Mouse (Mus musculus): ENCODE data around the gene Myh14.

Gene Myh14

DNA sequence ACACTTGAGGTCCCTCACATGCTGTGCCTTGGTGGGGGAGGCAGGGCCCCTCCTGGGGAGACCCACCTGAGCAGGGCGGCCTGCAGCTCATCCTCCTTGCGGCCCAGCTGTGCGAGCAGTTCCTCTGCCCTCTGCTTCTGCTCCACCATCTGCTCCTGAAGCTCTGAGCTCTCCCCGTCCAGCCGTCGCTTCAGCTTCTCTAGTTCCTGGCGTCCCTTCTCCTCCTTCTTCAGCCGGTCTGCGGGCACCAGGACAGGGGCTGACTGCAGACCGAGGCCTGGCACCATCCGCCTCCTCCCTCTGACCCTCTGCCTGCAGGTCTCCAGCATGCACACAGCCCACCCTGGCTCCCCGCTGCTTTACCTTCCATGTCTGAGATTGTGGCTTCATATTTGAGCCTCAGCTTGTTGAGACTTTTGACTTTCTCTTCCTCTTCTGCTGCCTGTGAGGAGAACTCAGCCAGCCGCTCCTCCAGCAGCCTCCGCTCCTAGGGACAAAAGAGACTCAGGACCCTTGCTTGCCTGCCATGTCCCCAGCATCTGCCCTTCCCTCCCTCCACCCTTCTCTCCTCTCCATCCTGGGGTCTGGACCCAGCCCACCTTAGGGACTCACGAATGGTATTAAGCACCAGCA lies 42.1 kb downstream of the Myh14 start:
- DNase-seq: no peak

- DNase-seq: no peak
These were observed 43.7 kb downstream of the Myh14 start for GRCm38 (mm10) chr7:44626966-44627365.

DNA sequence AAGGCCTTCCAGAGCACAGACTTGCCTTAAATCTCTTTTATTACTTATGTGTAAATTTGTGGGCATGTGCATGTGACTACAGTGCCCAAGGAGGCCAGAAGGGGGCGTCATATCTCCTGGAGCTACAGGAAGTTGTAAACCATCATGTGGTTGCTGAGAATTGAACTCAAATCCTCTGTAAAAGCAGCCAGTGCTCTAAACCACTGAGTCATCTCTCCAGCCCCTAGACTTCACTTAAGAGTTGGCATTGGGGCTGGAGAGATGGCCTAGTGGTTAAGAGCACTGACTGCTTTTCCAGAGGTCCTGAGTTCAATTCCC lies 44.6 kb downstream of the Myh14 start:
- DNase-seq: no peak

- DNase-seq: no peak
These were observed 45.2 kb downstream of the Myh14 start for GRCm38 (mm10) chr7:44625241-44626067.

DNA sequence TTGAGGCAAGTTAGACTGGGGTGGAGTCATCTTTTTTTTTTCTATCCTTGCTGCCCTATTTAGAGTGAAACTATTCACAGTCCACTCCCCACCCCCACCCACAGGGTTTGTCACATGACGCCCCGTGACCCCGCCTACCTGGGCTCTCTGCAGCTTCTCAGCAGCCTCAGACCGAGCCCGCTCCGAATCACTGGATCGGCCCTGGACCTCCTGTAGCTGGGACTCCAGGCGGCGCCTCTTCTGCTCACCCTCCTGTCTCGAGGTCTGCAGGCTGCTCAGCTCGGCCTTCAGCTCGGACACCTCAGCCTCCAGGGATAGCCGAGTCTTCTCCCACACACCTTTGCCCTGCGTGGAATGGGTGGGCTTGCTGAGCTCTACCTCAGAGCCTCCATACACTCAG lies 45.8 kb downstream of the Myh14 start:
- no peak for DNase-seq

DNA sequence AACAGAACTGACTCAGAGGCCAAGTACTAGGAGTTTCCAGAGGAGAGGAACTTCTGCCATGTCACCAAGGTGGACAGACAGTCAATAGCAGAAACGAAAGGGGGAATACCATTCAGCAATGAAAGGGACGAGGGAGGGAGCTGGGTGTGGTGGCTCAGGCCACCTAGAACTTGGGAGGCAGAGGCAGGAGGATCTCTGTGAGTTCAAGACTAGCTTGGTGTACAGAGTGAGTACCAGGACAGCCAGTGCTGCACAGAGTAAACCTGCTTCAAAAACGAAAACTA lies 46.2 kb downstream of the Myh14 start:
- no peak for DNase-seq

GRCm38 (mm10) chr7:44623714-44624542 lies 46.7 kb downstream of the Myh14 start:
- no peak for DNase-seq

GRCm38 (mm10) chr7:44617059-44617458 lies 53.6 kb downstream of the Myh14 start:
- no peak for DNase-seq

DNA sequence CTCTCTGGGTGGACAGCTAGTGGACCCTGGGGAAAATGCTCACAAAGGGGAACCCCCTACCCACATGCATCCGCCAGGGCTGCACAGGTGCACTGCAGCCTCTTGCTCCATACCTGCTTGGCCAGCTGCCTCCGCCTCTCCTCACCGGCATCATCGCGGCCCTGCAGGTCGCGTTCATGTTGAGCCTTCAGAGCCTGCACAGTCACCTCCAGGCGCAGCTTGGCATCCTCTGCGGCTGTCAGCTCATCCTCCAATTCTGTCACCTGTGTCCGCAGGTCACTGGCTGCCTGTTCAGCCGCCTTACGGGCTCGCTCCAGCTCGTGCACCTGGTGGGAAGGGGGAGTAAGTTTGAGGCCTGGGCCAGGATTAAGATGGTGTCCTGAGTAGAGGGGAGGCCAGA lies 54.7 kb downstream of the Myh14 start:
- DNase-seq: no peak

- DNase-seq: no peak
These were observed 55.3 kb downstream of the Myh14 start for GRCm38 (mm10) chr7:44615309-44615708.

DNA sequence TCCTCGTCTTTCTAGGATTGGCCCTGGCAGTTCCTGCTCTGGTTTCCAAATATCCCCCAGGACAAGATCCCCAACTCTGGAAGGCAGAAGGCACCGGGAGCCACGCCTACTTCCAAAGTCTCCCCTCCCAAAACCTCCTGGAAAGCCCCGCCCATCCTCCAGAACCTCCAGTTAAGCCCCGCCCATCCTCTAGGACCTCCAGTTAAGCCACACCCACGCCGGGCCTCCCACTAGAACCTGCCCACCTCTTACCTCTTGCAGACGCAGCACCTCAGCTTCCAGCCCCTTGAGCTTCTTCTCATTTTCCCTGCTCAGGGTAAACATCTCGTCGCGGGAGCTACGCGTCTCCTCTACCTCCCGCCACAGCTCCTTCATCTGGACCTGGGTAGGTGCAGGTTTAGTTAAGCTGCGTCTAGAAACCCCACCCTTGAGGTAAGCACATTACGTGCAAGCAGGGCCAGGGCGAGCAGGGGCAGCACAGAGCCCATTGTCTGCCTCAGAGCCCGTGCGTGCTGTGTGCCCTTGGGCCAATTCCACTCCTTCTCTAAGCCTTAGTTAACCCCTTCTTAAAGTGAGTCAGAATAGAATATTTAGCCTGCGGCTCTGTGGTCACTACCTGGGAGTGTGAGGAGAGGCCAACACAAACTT lies 56.5 kb downstream of the Myh14 start:
- DNase-seq: no peak

GRCm38 (mm10) chr7:44612192-44612591 lies 58.5 kb downstream of the Myh14 start:
- DNase-seq: no peak

- DNase-seq: peak; percentile 50
These were observed 64.3 kb downstream of the Myh14 start for GRCm38 (mm10) chr7:44606171-44606901.

- no peak for DNase-seq
These were observed 65.2 kb downstream of the Myh14 start for GRCm38 (mm10) chr7:44605436-44605835.

- no peak for DNase-seq
These were observed 66.0 kb downstream of the Myh14 start for GRCm38 (mm10) chr7:44604619-44605018.

DNA sequence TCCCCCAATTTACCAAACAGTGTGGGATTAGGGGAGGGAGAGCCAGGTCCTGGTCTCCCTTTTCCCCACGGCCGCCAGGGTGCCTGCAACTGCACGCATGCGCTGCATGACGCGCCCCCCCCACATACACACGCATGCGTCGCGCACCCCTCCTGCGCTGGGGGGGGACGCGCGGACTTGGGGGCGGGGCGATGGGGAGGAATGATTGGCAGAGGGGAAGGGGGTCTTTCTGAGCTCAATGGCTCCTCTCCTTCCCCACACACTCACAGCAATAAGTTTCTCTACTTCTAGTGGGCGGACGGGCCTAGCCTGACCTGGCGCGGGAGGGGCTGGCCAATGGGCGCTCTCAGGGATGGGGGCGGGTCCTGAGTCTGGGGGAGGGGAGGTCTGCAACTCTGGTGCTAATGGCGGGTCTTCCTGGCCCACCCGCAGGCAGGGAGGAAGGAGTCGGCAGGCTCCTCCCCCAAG lies 66.5 kb downstream of the Myh14 start:
- DNase-seq: no peak

DNA sequence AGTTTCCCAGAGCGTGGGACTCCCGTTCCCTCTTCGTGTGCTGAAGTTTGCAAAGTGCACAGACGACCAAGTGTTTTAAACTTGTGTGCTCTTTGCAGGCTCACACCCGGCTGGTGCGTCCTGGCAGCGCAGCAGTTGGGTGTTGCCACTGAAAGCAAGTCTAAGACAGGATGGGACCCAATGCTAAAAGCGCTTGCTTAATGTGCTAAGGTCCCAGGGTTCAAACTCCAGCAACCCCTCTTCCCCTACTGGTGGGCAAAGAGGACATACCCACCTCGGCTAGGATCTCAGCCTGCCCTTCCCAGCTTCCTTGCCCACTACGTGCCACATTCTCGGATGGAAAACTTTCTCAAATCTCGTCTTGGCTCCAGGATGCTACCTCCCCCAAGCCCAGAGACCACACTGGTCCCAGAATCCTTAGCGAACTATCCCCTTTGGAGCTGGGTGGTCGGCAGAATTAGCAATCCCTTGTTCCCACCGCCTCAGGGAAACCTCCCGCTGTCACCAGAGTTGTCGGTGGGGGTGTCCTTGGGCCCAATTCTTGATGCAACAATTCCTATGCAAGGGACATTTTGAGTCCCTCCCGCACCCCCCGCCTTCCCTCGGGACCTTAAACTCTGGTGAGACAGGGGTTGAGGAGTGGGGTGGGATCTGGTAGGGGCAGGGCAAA lies 67.3 kb downstream of the Myh14 start:
- no peak for DNase-seq

DNA sequence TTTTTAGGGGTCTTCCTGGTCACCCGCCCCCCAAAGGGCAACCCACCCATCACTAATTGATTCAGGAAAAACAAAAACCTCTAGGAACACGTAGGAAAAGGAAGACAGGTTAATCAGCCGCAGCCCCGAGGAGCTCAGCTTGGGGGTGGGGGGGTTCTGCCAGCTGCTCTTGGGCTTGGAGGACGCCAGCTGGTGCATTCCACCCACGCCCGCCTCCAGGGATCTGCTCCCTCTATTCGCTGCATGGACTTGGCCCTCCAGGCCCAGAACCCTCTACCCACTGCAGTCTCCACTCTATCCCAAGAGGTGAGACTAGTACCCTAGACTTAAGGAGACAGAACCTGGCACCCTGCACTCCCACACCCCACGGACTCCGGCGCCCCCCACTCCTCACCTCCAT lies 68.2 kb downstream of the Myh14 start:
- peak; percentile 72 for DNase-seq

DNA sequence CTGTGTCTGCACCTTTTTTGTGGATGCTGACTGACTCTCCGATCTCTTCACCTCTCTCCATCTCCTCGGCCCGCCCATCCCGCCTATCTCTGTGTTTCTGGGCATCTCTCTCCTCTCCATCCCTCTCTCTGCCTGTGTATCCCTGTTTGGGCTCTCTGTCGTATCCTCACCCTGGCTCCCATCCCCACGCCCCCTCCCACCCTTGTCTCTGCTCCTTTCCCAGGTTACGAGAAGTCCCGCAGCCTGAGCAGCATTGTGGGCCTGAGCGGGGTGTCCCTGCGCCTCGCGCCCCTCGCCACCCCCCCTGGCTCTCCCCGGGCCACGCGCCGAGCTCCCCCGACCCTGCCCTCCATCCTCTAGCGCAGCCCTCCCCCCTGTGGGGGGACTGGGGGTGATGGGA lies 69.0 kb downstream of the Myh14 start:
- no peak for DNase-seq

- no peak for DNase-seq
These were observed 69.9 kb downstream of the Myh14 start for GRCm38 (mm10) chr7:44600691-44601262.

- DNase-seq: no peak
These were observed 72.3 kb downstream of the Myh14 start for GRCm38 (mm10) chr7:44598336-44598735.

- no peak for DNase-seq
These were observed 73.0 kb downstream of the Myh14 start for GRCm38 (mm10) chr7:44597666-44598065.

Data from right cerebral cortex, postnatal 25 days (tissue).